Comparison of ENCODE assay signal across 28 mouse cellular contexts in the genomic region with DNA sequence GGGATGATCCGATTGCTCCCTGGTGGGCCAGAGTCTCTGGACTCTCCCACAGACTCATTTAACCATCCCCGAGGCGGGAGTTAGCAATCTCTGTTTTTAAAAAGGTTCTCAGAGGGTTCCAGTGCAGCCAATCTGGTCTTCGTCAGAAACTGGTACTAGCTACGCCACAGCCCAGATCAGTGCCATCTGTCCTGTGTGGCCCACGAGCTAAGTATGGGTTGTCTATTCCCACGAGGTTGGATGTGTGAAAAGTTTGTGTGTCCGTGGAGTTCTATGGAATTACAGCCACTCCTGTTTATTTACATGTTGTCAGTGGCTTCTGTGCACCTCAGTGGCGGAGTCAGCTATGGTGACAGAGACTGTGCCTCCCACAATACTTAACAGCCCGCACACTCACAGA.
DNase-seq lines count a peak whose midpoint lies in the region; ATAC-seq and TF ChIP-seq lines count a peak whose summit lies in the region.
"Had no signal": no experiment of that assay in that cellular context is flagged by ENCODE, and none has a peak within 500 bp of the region (broad histone marks: within the 10 kb centered on the region; RNA-seq: fewer than 3 reads in every experiment).

No protein-coding gene starts in this region.

- H3K9ac ChIP-seq in limb, embryonic 15.5 days = 0 out of 2 replicates have a peak overlapping the region, but pooled peaks have one; percentile 4
- H3K9ac ChIP-seq: embryonic facial prominence, embryonic 12.5 days; embryonic facial prominence, embryonic 15.5 days; forebrain, postnatal 0 days; heart, embryonic 13.5 days; hindbrain, embryonic 14.5 days had no signal

- no peaks in the 10 kb centered on the region for H3K36me3 ChIP-seq in limb, embryonic 15.5 days
- H3K36me3 ChIP-seq in limb, embryonic 10.5 days = no peaks in the 10 kb centered on the region
- H3K36me3 ChIP-seq: embryonic facial prominence, embryonic 12.5 days; embryonic facial prominence, embryonic 15.5 days; G1E; heart, embryonic 10.5 days; heart, embryonic 13.5 days had no signal

- no peak overlapping the region for H3K4me3 ChIP-seq in layer of hippocampus, adult 2 months
- H3K4me3 ChIP-seq in limb, embryonic 15.5 days = no peak overlapping the region
- H3K4me3 ChIP-seq in limb, embryonic 10.5 days = no peak overlapping the region
- H3K4me3 ChIP-seq: embryonic facial prominence, embryonic 12.5 days; embryonic facial prominence, embryonic 15.5 days; heart, adult 2 months; heart, embryonic 10.5 days; heart, embryonic 13.5 days had no signal

- H3K27ac ChIP-seq in layer of hippocampus, adult 2 months = peak overlapping the region; percentile 86
- no peak overlapping the region for H3K27ac ChIP-seq in limb, embryonic 15.5 days
- no peak overlapping the region for H3K27ac ChIP-seq in limb, embryonic 10.5 days
- H3K27ac ChIP-seq: embryonic facial prominence, embryonic 12.5 days; embryonic facial prominence, embryonic 15.5 days; heart, adult 2 months; heart, embryonic 10.5 days; heart, embryonic 13.5 days; hindbrain, embryonic 14.5 days; hindbrain, postnatal 0 days had no signal

- TF ChIP-seq CTCF in layer of hippocampus, adult 2 months (conservative IDR thresholded peaks at IDR 0.05) = no peak
- no peak for TF ChIP-seq CTCF in brain, embryonic 14.5 days (IDR thresholded peaks at IDR 0.05; ENCODE audit: borderline replicate concordance, extremely low read depth, insufficient read depth, insufficient read length)

- no peaks in the 10 kb centered on the region for H3K27me3 ChIP-seq in limb, embryonic 15.5 days
- no peaks in the 10 kb centered on the region for H3K27me3 ChIP-seq in limb, embryonic 10.5 days (ENCODE audit: low read depth, poor library complexity, severe bottlenecking)
- H3K27me3 ChIP-seq: embryonic facial prominence, embryonic 12.5 days; embryonic facial prominence, embryonic 15.5 days; Patski had no signal

- DNase-seq in cerebellum, adult 9-11 months = peak; percentile 48
- DNase-seq in cerebellum, adult 11 months = no peak
- no peak for DNase-seq in layer of hippocampus, adult 2 months (ENCODE audit: low spot score in 2 of 2)
- no peak for DNase-seq in layer of hippocampus, adult 11-12 months (ENCODE audit: low spot score)
- DNase-seq in limb, embryonic 10.5 days (ENCODE audit: low spot score) = no peak
- peak; percentile 23 for DNase-seq in brain, embryonic 14.5 days (ENCODE audit: low read depth)
- DNase-seq: adrenal gland, adult 2 months; adrenal gland, postnatal 14 days; B cell, adult 2 months; cerebellum, adult 8-10 months; forebrain, postnatal 0 days; gastrocnemius, postnatal 10 days; gastrocnemius, postnatal 36 days; heart, adult 2 months; heart, postnatal 14 days; heart, postnatal 4 days had no signal

- 0 out of 2 replicates have a peak, but pooled peaks cover 4% of the 10 kb centered on the region for H3K4me1 ChIP-seq in limb, embryonic 15.5 days
- H3K4me1 ChIP-seq in limb, embryonic 10.5 days = no peaks in the 10 kb centered on the region
- H3K4me1 ChIP-seq: embryonic facial prominence, embryonic 15.5 days; heart, embryonic 10.5 days; heart, embryonic 13.5 days had no signal

- H3K9me3 ChIP-seq in limb, embryonic 15.5 days = no peaks in the 10 kb centered on the region
- H3K9me3 ChIP-seq in limb, embryonic 10.5 days (replicated peaks) = no peaks in the 10 kb centered on the region
- H3K9me3 ChIP-seq: embryonic facial prominence, embryonic 12.5 days; embryonic facial prominence, embryonic 15.5 days; heart, embryonic 10.5 days had no signal

- no peak for TF ChIP-seq POLR2A in brain, embryonic 14.5 days (IDR thresholded peaks at IDR 0.05; ENCODE audit: borderline replicate concordance, extremely low read depth, insufficient read depth, insufficient read length, poor library complexity, severe bottlenecking)

- no peak overlapping the region for H3K4me2 ChIP-seq in limb, embryonic 15.5 days
- H3K4me2 ChIP-seq: embryonic facial prominence, embryonic 12.5 days; embryonic facial prominence, embryonic 15.5 days; heart, embryonic 13.5 days; hindbrain, embryonic 14.5 days had no signal

- 73% methylated on average over 10 of the region's 10 CpGs for WGBS in limb, embryonic 15.5 days
- WGBS in limb, embryonic 10.5 days = 86% methylated on average over 10 of the region's 10 CpGs

- no peak for ATAC-seq in limb, embryonic 15.5 days (ENCODE audit: insufficient number of reproducible peaks, low FRiP score, low TSS enrichment, low read depth)
- ATAC-seq: forebrain, embryonic 14.5 days; forebrain, postnatal 0 days; hindbrain, postnatal 0 days; inflammation-experienced regulatory T-cells, adult 6 months; intestine, embryonic 16.5 days; Patski had no signal

Comparison
In these comparisons a context has a peak if more than half of its experiments do, and no peak if none do; other contexts are left out.
1. DNase-seq: peak in cerebellum, adult 9-11 months (single experiment) and brain, embryonic 14.5 days (single experiment); none in cerebellum, adult 11 months (single experiment), layer of hippocampus, adult 2 months (0 of 2), layer of hippocampus, adult 11-12 months (single experiment) and limb, embryonic 10.5 days (single experiment).